Mouse (Mus musculus) brain, adult 10 weeks (tissue): ENCODE data around the gene Gpr183. TPM values are rescaled to one million over a fixed set of nuclear protein-coding genes. Genes with fewer than 3 reads are reported as not detected.

Source experiments
- polyA plus RNA-seq: library from polyadenylated mRNA; stranded (reverse); fragments of 350-450 nt; fragmentation: Illumina TruSeq; extraction: RNeasy Lipid Tissue Mini Kit (QIAGEN cat#74804); gene quantifications from one replicate; pipeline ENCODE4 v1.2.3, GENCODE M21; 2015; ENCODE audit warnings: low read depth, low replicate concordance

The Gpr183 gene
- 1.1 TPM for polyA plus RNA-seq

DNA sequence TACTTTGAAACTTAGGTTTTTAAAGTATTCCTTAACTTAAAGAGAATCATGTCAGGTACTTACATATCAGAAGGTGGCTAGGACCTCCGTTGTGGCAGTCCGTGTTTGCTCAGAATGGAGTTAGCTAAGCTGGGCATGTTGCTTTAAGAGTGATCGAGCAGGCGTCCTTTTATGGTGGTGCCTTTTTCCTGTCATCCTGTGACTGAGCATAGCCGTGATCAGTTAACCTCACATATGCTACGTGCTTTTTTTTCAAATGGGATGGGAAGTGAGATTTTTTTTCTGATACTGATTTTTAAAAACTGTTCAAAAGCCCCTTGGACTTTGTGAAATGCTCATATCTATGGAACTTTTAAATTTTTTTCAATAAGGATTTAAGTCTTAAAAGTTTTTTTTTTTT, at the start of gene Gpr183:
TSS of gene Gpr183 (minus strand) at position 206 of the 400 bp plus-strand sequence.

DNA sequence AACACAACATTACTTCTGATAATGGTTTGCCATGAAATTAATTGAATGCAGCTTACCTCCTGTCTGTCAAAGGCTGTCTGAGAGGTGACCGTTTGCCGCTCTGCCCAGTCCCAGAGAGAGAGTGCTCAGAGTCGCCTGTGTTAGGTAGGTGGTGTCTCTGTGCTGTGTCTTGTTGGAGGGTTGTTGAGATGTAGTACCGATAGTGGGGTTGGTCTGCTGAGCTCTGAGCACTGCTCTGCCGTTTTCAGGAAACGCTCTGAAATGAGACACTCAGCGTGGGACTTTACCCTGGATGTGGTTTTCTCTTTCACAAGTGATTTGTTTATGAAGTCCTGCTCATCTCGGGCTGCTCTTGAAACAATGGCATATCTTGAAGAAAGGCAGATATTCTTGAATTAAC, 49.4 kb downstream of the Gpr183 start, which contains the start of gene Gpr18:
TSS of gene Gpr18 (minus strand) at position 161 of the 400 bp plus-strand sequence.

Other genes with a start within 250 kb of the Gpr183 start
- 63.2 TPM for gene Dock9, start 167.4 kb downstream of the Gpr183 start, polyA plus RNA-seq
- gene Ubac2, start 86.6 kb downstream of the Gpr183 start, polyA plus RNA-seq = 36.4 TPM
- not detected for gene Gpr18, start 49.4 kb downstream of the Gpr183 start, polyA plus RNA-seq
- gene Timm8a2, start 69.5 kb upstream of the Gpr183 start, polyA plus RNA-seq = not detected
- 120 TPM for gene Tm9sf2, start 141.8 kb upstream of the Gpr183 start, polyA plus RNA-seq
- 45.5 TPM for gene Clybl, start 216.5 kb upstream of the Gpr183 start, polyA plus RNA-seq